Mouse (Mus musculus): ENCODE results near the gene Kdm4d.

DNA sequence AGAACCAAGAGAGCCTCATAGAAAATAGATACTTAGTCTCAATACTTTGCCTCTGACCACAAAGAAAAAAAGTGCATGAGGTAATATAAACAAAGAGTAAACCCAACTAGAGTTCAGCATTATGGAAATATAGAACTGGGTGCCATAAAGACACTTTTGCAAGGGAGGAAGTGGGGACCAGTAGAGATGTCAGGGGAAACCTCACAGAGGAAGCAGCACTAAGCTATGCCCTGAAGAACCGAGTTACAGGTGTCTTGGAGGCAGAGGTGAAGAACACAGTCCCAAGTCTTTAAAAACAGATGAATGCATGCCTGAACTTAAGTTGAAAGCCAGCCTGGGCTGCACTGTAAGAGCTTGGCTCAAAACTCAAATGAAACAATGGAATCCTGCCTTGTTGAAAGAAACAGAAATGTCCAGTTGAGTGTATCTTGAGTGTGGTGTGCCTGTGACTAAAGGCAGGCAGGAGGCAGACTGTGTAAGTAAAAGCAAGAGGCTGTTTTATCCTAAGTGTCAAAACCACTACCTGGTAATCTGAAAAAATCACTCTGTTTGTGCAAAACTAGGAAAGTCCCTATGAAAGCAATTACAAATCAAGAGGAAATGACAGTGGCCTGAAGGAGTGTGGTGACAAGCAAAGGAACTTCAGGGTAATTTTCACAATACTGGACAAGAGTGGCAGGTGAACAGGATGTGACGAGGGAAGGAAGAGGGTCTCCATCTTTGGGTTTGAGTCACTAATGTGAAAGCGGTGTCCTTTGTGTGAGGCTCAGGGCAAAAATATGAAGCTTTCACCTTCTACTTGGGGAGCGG lies 1.2 kb downstream of the Kdm4d start:
- no peak for TF ChIP-seq CTCF (IDR thresholded peaks at IDR 0.05; ENCODE audit: borderline replicate concordance, insufficient read depth, low read depth, low read length)
- TF ChIP-seq POLR2A (IDR thresholded peaks at IDR 0.05; ENCODE audit: borderline replicate concordance, insufficient read depth, low read length) = no peak

Measured in cerebellum, adult 2 months (tissue).